Mouse (Mus musculus) hindbrain, embryonic 13.5 days (tissue): ENCODE measurements around the gene Mrps34. TPM values are rescaled to one million over a fixed set of nuclear protein-coding genes. Genes with fewer than 3 reads are reported as not detected.

Source experiments
- ATAC-seq: fragments of 200-750 bp; cut with Nextera tagmentation; 2 replicates; pipeline ENCODE4 v1.8.0; 2017; ENCODE audit warnings: moderate TSS enrichment; ENCODE audit not compliant: low FRiP score
- H3K27ac ChIP-seq: fragments of 300-500 bp; sonication (generic); 2 replicates; pipeline ENCODE4 v1.5.1; 2015; ENCODE audit warnings: inconsistent platforms, mild to moderate bottlenecking, moderate library complexity
- H3K27me3 ChIP-seq: fragments of 300-500 bp; sonication (generic); 2 replicates; pipeline ENCODE4 v1.6.1; 2015; ENCODE audit warnings: mild to moderate bottlenecking, inconsistent platforms
- H3K36me3 ChIP-seq: fragments of 300-500 bp; sonication (generic); 2 replicates; pipeline ENCODE4 v1.6.1; 2015; ENCODE audit warnings: mild to moderate bottlenecking, inconsistent platforms
- H3K4me1 ChIP-seq: fragments of 300-500 bp; sonication (generic); replicated peaks from 2 replicates; pipeline ENCODE4 v1.6.1; 2015; ENCODE audit warnings: inconsistent platforms
- H3K4me2 ChIP-seq: fragments of 300-500 bp; sonication (generic); 2 replicates; pipeline ENCODE4 v1.6.1; 2015; ENCODE audit warnings: inconsistent platforms, mild to moderate bottlenecking, moderate library complexity
- H3K4me3 ChIP-seq: fragments of 300-500 bp; sonication (generic); 2 replicates; pipeline ENCODE4 v1.5.1; 2015; ENCODE audit warnings: mild to moderate bottlenecking, inconsistent platforms
- H3K9ac ChIP-seq: fragments of 300-500 bp; sonication (generic); 2 replicates; pipeline ENCODE4 v1.6.1; 2015; ENCODE audit warnings: mild to moderate bottlenecking, inconsistent platforms
- H3K9me3 ChIP-seq: fragments of 300-500 bp; sonication (generic); 2 replicates; pipeline ENCODE4 v1.6.1; 2016; ENCODE audit warnings: inconsistent platforms
- WGBS: fragments of 180-500 bp; shearing (Covaris S2); methylation state at CpG from one replicate; pipeline ENCODE4 v1.1.7; 2015; 5-methylcytosine and 5-hydroxymethylcytosine counted together
- polyA plus RNA-seq: library from polyadenylated mRNA; unstranded; fragments of >200 nt; fragmentation: Nextera tagmentation; extraction: Ambion mirVana; gene quantifications from 2 replicates; pipeline ENCODE4 v1.2.1, GENCODE M21; 2015

The Mrps34 gene
- polyA plus RNA-seq, 1 experiment from 2014 or later, result 77.6 TPM

- Histone ChIP-seq H3K27ac (no peak overlapping the region), H3K4me3 (no peak overlapping the region), H3K4me1 (no peaks in the 10 kb centered on the region), H3K36me3 (peaks cover 82% of the 10 kb centered on the region), H3K4me2 (no peak overlapping the region), H3K9me3 (no peaks in the 10 kb centered on the region), H3K27me3 (no peaks in the 10 kb centered on the region), H3K9ac (no peak overlapping the region)
- ATAC-seq, result no peak
- WGBS, result 91% methylated on average over 8 of the region's 8 CpGs
These were observed 34.8 kb upstream of the Mrps34 start for GRCm38 (mm10) chr17:24860076-24860475.

DNA sequence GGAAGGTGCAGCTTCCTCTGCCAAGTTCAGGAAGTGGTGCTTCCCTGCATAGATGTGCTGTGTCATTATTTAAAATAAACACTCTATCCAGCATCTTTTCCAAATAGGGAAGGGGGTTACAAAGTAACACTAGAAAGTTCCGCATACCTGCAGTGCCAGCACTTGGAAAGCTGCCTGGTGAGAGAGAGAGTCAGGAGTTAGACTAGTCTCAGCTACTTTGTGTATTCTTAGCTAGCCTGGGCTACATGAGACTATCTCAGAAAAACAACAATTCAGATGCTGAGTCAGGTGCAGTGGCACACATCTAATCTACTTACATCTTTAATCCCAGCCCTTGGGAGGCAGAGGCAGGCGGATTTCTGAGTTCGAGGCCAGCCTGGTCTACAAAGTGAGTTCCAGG is 33.1 kb upstream of the Mrps34 start:
- no peaks in the 10 kb centered on the region for H3K4me1 ChIP-seq
- no peak overlapping the region for H3K27ac ChIP-seq
- 98% methylated on average over 3 of the region's 3 CpGs for WGBS
- no peaks in the 10 kb centered on the region for H3K27me3 ChIP-seq
- H3K9ac ChIP-seq, result no peak overlapping the region
- H3K4me3 ChIP-seq, result no peak overlapping the region
- ATAC-seq, result no peak
- no peak overlapping the region for H3K4me2 ChIP-seq
- H3K9me3 ChIP-seq, result no peaks in the 10 kb centered on the region
- H3K36me3 ChIP-seq, result peaks cover 78% of the 10 kb centered on the region

- Histone ChIP-seq H3K9ac (peak within 1 kb of the TSS; percentile 35; the same call in 1 of the 2 replicates), H3K4me1 (no peaks in the 10 kb centered on the region), H3K27me3 (0 out of 2 replicates have a peak, but pooled peaks cover 3% of the 10 kb centered on the region), H3K9me3 (no peaks in the 10 kb centered on the region), H3K36me3 (peaks cover 51% of the 10 kb centered on the region), H3K27ac (no peak within 1 kb of the TSS), H3K4me3 (no peak within 1 kb of the TSS), H3K4me2 (no peak within 1 kb of the TSS)
- no peak for ATAC-seq
- WGBS, result 87% methylated on average over 8 of the region's 8 CpGs
These were observed 29.1 kb upstream of the Mrps34 start, which contains the start of gene Igfals for GRCm38 (mm10) chr17:24865776-24866175. TSS of gene Igfals (plus strand) at chr17:24865997.

GRCm38 (mm10) chr17:24867914-24868313 is 27.0 kb upstream of the Mrps34 start:
- WGBS, result 92% methylated on average over 10 of the region's 10 CpGs
- Histone ChIP-seq H3K27ac (no peak overlapping the region), H3K27me3 (0 out of 2 replicates have a peak, but pooled peaks cover 3% of the 10 kb centered on the region), H3K36me3 (peaks cover 30% of the 10 kb centered on the region), H3K4me1 (no peaks in the 10 kb centered on the region), H3K4me2 (no peak overlapping the region), H3K9ac (no peak overlapping the region), H3K9me3 (no peaks in the 10 kb centered on the region), H3K4me3 (no peak overlapping the region)
- no peak for ATAC-seq

GRCm38 (mm10) chr17:24873695-24874404 is 21.1 kb upstream of the Mrps34 start:
- Histone ChIP-seq H3K4me2 (no peak overlapping the region), H3K4me3 (no peak overlapping the region), H3K36me3 (no peaks in the 10 kb centered on the region), H3K9ac (no peak overlapping the region), H3K9me3 (no peaks in the 10 kb centered on the region), H3K27me3 (0 out of 2 replicates have a peak, but pooled peaks cover 3% of the 10 kb centered on the region), H3K4me1 (no peaks in the 10 kb centered on the region), H3K27ac (no peak overlapping the region)
- 52% methylated on average over 4 of the region's 4 CpGs for WGBS
- no peak for ATAC-seq

DNA sequence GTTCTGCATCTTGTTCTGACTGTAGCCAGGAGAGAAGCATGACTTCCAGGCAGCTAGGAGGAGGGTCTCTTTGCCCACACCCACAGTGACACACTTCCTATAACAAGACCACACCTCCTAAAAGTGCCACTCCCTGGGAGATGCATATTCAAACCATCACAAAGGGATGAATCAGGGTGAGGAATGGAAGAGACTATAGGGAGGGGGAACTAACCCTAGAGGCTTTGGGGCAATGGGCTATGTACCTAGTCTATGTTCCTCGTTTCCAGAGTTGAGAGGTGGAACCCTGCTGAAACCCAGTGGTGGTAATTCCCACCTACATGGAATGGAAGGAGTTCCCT is 20.5 kb upstream of the Mrps34 start:
- no peak for ATAC-seq
- Histone ChIP-seq H3K9ac (no peak overlapping the region), H3K36me3 (no peaks in the 10 kb centered on the region), H3K4me1 (no peaks in the 10 kb centered on the region), H3K27ac (no peak overlapping the region), H3K9me3 (no peaks in the 10 kb centered on the region), H3K4me2 (no peak overlapping the region), H3K4me3 (no peak overlapping the region), H3K27me3 (0 out of 2 replicates have a peak, but pooled peaks cover 3% of the 10 kb centered on the region)
- WGBS, result 42% methylated on average over 1 of the region's 1 CpGs

- Histone ChIP-seq H3K4me2 (no peak overlapping the region), H3K27me3 (no peaks in the 10 kb centered on the region), H3K9me3 (no peaks in the 10 kb centered on the region), H3K4me1 (no peaks in the 10 kb centered on the region), H3K4me3 (no peak overlapping the region), H3K27ac (no peak overlapping the region), H3K9ac (no peak overlapping the region), H3K36me3 (no peaks in the 10 kb centered on the region)
- 85% methylated on average over 8 of the region's 8 CpGs for WGBS
- no peak for ATAC-seq
These were observed 19.9 kb upstream of the Mrps34 start for GRCm38 (mm10) chr17:24874989-24875388.

GRCm38 (mm10) chr17:24877336-24878116 is 17.4 kb upstream of the Mrps34 start:
- Histone ChIP-seq H3K4me3 (no peak overlapping the region), H3K27me3 (no peaks in the 10 kb centered on the region), H3K4me1 (no peaks in the 10 kb centered on the region), H3K27ac (no peak overlapping the region), H3K36me3 (peaks cover 4% of the 10 kb centered on the region), H3K9ac (peak overlapping the region; percentile 43; the same call in 1 of the 2 replicates), H3K4me2 (no peak overlapping the region), H3K9me3 (no peaks in the 10 kb centered on the region)
- WGBS, result 73% methylated on average over 10 of the region's 10 CpGs
- ATAC-seq, result no peak

DNA sequence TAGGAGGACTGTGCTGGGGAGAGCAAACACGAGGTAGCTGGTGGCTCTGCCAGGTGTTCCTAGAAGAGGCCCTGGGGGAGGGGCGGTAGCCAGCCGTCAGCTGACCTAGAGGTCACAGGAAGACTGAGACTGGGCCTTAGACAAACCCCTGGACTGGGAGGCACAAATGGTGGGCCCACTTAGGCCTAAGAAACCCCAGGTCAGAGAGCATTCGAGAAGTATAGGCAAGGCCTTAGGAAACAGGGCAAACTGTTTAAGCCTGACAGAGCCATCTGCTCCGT is 16.9 kb upstream of the Mrps34 start:
- Histone ChIP-seq H3K9ac (no peak overlapping the region), H3K4me3 (no peak overlapping the region), H3K36me3 (peaks cover 9% of the 10 kb centered on the region), H3K27me3 (no peaks in the 10 kb centered on the region), H3K27ac (no peak overlapping the region), H3K4me2 (no peak overlapping the region), H3K9me3 (no peaks in the 10 kb centered on the region), H3K4me1 (no peaks in the 10 kb centered on the region)
- ATAC-seq, result no peak
- 37% methylated on average over 5 of the region's 5 CpGs for WGBS

DNA sequence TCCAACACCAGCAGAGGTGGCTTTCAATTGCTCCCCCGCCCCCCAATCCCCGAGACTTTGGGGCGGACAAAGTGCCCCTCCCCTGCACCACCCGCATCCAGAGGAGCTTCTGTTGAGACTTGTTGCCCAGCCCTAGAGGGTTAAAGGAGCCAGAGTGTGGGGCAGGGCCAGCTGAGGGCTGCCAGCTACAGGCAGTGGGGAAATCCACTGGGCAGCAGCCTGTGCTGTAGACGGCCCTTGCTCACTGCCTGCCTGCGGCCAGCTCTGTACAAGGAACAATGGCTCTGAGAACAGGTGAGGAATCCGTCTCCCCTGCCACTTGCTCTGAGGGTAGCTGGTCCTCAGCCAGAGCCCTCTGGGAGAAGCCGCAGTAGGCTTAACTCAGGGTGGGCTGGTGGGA is 16.4 kb upstream of the Mrps34 start:
- H3K27ac ChIP-seq, result no peak overlapping the region
- H3K4me2 ChIP-seq, result no peak overlapping the region
- H3K4me3 ChIP-seq, result no peak overlapping the region
- WGBS, result 75% methylated on average over 8 of the region's 8 CpGs
- H3K36me3 ChIP-seq, result peaks cover 14% of the 10 kb centered on the region
- H3K4me1 ChIP-seq, result no peaks in the 10 kb centered on the region
- H3K27me3 ChIP-seq, result no peaks in the 10 kb centered on the region
- H3K9ac ChIP-seq, result no peak overlapping the region
- no peaks in the 10 kb centered on the region for H3K9me3 ChIP-seq
- ATAC-seq, result no peak

DNA sequence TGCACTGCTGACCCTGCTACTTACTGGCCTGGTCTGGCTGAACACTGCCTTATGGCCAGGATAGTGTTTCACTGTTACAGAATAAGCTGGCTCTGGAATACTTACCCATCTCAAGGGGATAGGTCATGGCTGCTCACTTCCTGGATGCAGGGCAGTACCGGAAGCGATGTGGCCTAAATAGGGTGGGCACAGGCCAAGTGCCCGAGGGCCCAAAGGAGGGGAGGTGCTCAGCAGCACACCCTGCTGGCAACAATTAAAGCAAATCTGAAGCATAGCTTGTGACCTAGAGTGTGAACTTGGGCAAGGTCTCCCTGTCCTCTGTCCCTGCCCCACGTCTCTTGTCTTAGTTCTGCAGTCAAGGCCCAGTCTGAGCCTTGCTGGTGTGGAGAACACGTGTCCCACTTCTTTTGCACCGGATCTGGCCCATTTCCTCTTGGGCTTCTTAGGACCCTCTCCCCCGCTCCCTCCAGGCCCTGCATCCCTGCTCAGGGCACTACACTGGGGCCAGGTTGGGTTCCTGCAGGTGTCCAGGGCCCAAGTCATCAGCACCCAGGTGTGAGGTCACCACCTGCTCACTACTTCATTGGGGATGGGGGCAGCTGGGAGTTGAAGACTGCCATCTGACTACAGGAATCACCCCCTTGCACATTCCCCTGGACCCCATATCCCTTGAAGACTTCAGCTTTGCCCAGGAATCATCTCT is 13.0 kb upstream of the Mrps34 start:
- no peak overlapping the region for H3K4me2 ChIP-seq
- H3K36me3 ChIP-seq, result peaks cover 26% of the 10 kb centered on the region
- H3K9ac ChIP-seq, result 0 out of 2 replicates have a peak overlapping the region, but pooled peaks have one; percentile 5
- H3K27me3 ChIP-seq, result no peaks in the 10 kb centered on the region
- ATAC-seq, result no peak
- no peak overlapping the region for H3K4me3 ChIP-seq
- no peak overlapping the region for H3K27ac ChIP-seq
- H3K9me3 ChIP-seq, result no peaks in the 10 kb centered on the region
- H3K4me1 ChIP-seq, result peaks cover 15% of the 10 kb centered on the region
- 56% methylated on average over 7 of the region's 7 CpGs for WGBS

DNA sequence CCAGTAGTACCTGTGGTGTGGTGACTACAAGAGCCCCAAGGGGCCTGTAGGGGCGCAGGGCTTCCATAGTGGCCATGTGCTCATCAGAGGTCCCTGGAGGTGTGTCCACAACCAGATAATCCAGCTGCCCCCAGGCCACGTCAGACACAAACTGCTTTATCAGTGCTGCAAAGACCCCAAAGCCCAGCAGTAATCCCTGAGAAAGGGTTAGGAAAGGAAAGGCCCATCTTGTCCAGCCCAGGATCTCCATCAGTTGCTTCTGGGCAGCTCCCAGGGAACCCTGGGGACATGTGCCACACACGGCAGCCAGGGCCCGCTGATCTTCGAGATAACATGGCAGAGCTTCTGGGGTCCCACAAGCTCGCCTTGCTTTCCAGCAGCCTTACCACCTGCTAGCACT is 10.5 kb upstream of the Mrps34 start:
- no peak overlapping the region for H3K27ac ChIP-seq
- peaks cover 33% of the 10 kb centered on the region for H3K36me3 ChIP-seq
- H3K4me2 ChIP-seq, result no peak overlapping the region
- no peak for ATAC-seq
- WGBS, result 91% methylated on average over 6 of the region's 6 CpGs
- no peak overlapping the region for H3K4me3 ChIP-seq
- H3K27me3 ChIP-seq, result no peaks in the 10 kb centered on the region
- H3K4me1 ChIP-seq, result peaks cover 36% of the 10 kb centered on the region
- no peak overlapping the region for H3K9ac ChIP-seq
- H3K9me3 ChIP-seq, result no peaks in the 10 kb centered on the region
